Mouse (Mus musculus) heart, adult 2 months (tissue): ENCODE results near the gene BC067074.

ENCODE experiments used
- CTCF ChIP-seq: fragments of 200-600 bp; IDR thresholded peaks from 2 replicates; pipeline ENCODE4 v1.8.1; 2022; ENCODE audit warnings: antibody characterized with exemption, mild to moderate bottlenecking, moderate library complexity
- EP300 ChIP-seq: fragments of 200-500 bp; IDR thresholded peaks from 2 replicates; pipeline ENCODE4 v1.6.1; 2011; ENCODE audit warnings: low read depth, low read length, control low read depth; ENCODE audit not compliant: insufficient read depth
- POLR2A ChIP-seq: fragments of 200-500 bp; IDR thresholded peaks from 2 replicates; pipeline ENCODE4 v1.6.1; 2011; ENCODE audit warnings: mild to moderate bottlenecking, low read depth, low read length, control low read depth; ENCODE audit not compliant: insufficient read depth

- TF ChIP-seq POLR2A (no peak), CTCF (no peak), EP300 (no peak)
These were observed 21.8 kb upstream of the BC067074 start for GRCm38 (mm10) chr13:113271189-113271588.
